Mouse (Mus musculus) erythroblast, embryonic 14.5 days (primary cell): ENCODE results near the gene Pgbd1.

Experiments
- GATA1 ChIP-seq: IDR thresholded peaks from 2 replicates; pipeline ENCODE4 v1.6.1; 2012; ENCODE audit warnings: low read length, inconsistent platforms, mixed read lengths
- TAL1 ChIP-seq: IDR thresholded peaks from 3 replicates; pipeline ENCODE4 v1.6.1; 2012; ENCODE audit warnings: low read length, inconsistent platforms, mixed read lengths

GRCm38 (mm10) chr13:21395623-21396022, 45.2 kb downstream of the Pgbd1 start:
- TF ChIP-seq TAL1: no peak
- TF ChIP-seq GATA1: no peak
